Mouse (Mus musculus) v-Abl transformed pro-B cells (cell line): ENCODE data around the gene Rapgef5.

Source experiments
- in situ Hi-C, 2 experiments: fragments of 400-800 bp; cut with MboI; formaldehyde crosslinking; loops; one replicate each; pipeline ENCODE4 v1.15.1; 2025; ENCODE audit not compliant: unreplicated experiment in 2 of 2

Rapgef5 gene

GRCm38 (mm10) chr12:117528509-117529145 lies 12.3 kb downstream of the Rapgef5 start:
- in situ Hi-C loops, result no loop called here

GRCm38 (mm10) chr12:117531106-117531505 lies 14.8 kb downstream of the Rapgef5 start:
- in situ Hi-C loops, result no loop called here

GRCm38 (mm10) chr12:117533176-117534086 lies 17.2 kb downstream of the Rapgef5 start:
- in situ Hi-C loops, result no loop called here

GRCm38 (mm10) chr12:117534087-117534751 lies 17.9 kb downstream of the Rapgef5 start:
- in situ Hi-C loops, result no loop called here

GRCm38 (mm10) chr12:117540352-117540751 lies 24.1 kb downstream of the Rapgef5 start:
- in situ Hi-C loops, result no loop called here

- in situ Hi-C loops, result no loop called here
These were observed 29.0 kb downstream of the Rapgef5 start for GRCm38 (mm10) chr12:117545277-117545676.

- in situ Hi-C loops, result no loop called here
These were observed 37.1 kb downstream of the Rapgef5 start for GRCm38 (mm10) chr12:117553353-117553752.

- in situ Hi-C loops, result no loop called here
These were observed 38.4 kb downstream of the Rapgef5 start for GRCm38 (mm10) chr12:117554612-117555063.

- in situ Hi-C loops, result no loop called here
These were observed 44.2 kb downstream of the Rapgef5 start for GRCm38 (mm10) chr12:117560450-117560849.

GRCm38 (mm10) chr12:117561411-117562059 lies 45.3 kb downstream of the Rapgef5 start:
- in situ Hi-C loops, result no loop called here

- in situ Hi-C loops, result no loop called here
These were observed 45.8 kb downstream of the Rapgef5 start for GRCm38 (mm10) chr12:117562085-117562484.

- in situ Hi-C loops, result no loop called here
These were observed 47.6 kb downstream of the Rapgef5 start for GRCm38 (mm10) chr12:117563859-117564258.

GRCm38 (mm10) chr12:117566298-117566697 lies 50.0 kb downstream of the Rapgef5 start:
- in situ Hi-C loops, result no loop called here

- in situ Hi-C loops, result loop anchor here in 1 of 2 experiments (5.0 kb wide), 1 partner anchor 32 kb away; no protein-coding TSS in a partner anchor
These were observed 53.4 kb downstream of the Rapgef5 start for GRCm38 (mm10) chr12:117569671-117570070.

GRCm38 (mm10) chr12:117584256-117584655 lies 68.0 kb downstream of the Rapgef5 start:
- in situ Hi-C loops, result loop anchor here (5.0 kb wide), 2 partner anchors 157 to 178 kb away; no protein-coding TSS in a partner anchor

GRCm38 (mm10) chr12:117585390-117585789 lies 69.1 kb downstream of the Rapgef5 start:
- in situ Hi-C loops, result no loop called here

GRCm38 (mm10) chr12:117586124-117586523 lies 69.8 kb downstream of the Rapgef5 start:
- in situ Hi-C loops, result no loop called here

GRCm38 (mm10) chr12:117589186-117589585 lies 72.9 kb downstream of the Rapgef5 start:
- in situ Hi-C loops, result no loop called here

- in situ Hi-C loops, result loop anchor here in 1 of 2 experiments (5.0 kb wide), 1 partner anchor 170 kb away; no protein-coding TSS in a partner anchor
These were observed 75.7 kb downstream of the Rapgef5 start for GRCm38 (mm10) chr12:117592019-117592418.

GRCm38 (mm10) chr12:117592583-117592982 lies 76.3 kb downstream of the Rapgef5 start:
- in situ Hi-C loops, result loop anchor here in 1 of 2 experiments (5.0 kb wide), 1 partner anchor 170 kb away; no protein-coding TSS in a partner anchor
